Mouse (Mus musculus): ENCODE data around the gene Hook2. TPM values are rescaled to one million over a fixed set of nuclear protein-coding genes. Genes with fewer than 3 reads are reported as not detected.
A peak's percentile ranks its signal among the peaks of the same experiment; 100 is the strongest.

Gene Hook2
- total RNA-seq (2017), result 4.2 to 8.7 TPM (median 4.5 TPM) in 3 replicates

- ATAC-seq (replicated peaks; ENCODE audit: insufficient number of reproducible peaks, low FRiP score, low TSS enrichment, poor library complexity, severe bottlenecking), result peak; percentile 78
Observed at GRCm38 (mm10) chr8:84990349-84990748, at the start of gene Hook2. Gene Hook2, plus strand, starts transcription at chr8:84990603.

DNA sequence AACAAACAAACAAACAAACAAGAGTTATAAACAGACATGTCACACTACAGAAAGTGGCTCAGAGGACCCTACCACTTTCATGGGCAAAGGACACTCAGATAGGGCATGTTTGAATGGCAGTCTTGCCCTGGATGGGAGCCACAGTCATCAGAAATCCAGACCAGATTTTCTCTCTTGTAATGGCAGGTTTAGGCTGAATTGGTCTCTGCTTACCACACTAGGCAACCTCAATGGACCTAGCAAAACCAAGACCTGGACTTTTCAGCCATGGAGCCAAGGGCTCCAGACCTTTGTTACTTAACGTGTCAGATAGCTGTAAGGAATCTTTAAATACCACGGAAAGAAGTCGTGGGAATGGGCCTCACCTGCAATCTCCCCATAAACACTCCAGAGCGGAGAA lies 46.7 kb upstream of the Hook2 start:
- no peak for ATAC-seq (replicated peaks; ENCODE audit: insufficient number of reproducible peaks, low FRiP score, low TSS enrichment, poor library complexity, severe bottlenecking)

DNA sequence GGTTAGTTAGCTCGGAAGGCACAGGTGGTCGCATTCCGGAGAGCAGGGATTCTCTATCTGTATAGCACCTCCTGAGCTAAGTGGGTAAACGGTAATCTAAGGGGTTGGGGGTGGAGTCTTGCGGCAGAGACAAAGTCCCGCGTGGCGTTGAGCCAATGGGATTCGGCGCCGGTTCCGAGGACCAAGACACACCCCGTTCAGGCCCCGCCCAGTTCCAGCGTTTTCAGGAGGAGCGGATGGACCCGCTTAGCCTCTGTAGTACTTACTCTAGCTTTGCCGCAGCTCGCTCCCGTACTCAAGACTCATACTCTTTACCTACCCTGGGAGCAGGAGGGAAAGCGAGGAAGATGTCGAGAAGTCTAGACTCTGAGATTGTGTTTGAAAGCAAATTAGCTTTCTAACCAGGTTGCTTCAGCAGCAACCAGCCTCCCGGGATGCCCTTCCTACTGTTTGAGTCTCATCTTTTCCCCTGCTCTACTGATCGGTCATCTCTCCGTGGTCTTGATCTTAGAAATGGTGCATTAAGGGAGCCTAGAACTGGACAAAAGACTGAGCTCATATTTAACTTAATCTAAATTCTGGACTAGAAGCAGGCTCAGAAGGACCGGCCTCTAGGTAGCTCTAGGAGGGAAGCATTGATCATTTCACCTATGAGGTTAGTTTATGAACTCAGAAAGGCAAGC lies 45.8 kb upstream of the Hook2 start:
- ATAC-seq (replicated peaks; ENCODE audit: insufficient number of reproducible peaks, low FRiP score, low TSS enrichment, poor library complexity, severe bottlenecking), result no peak

DNA sequence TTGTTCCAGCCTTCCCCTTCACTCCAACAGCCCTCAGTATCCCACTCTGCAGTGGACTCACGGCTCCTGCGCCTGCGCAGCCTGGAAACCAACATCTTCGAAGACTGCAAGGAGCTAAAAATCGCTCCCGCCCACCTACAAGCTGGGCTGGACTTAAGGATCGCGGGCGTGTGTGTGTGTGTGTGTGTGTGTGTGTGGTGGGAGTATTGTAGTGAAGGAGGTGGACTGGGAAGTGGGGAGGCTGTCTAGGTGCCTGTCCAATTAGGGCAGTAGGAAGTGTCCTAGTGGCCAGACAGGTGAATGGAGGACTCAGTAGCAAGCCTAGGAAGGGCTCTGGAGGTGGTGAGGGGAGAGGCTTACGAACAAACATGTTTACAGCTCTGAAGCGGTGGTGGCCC lies 45.2 kb upstream of the Hook2 start:
- ATAC-seq (replicated peaks; ENCODE audit: insufficient number of reproducible peaks, low FRiP score, low TSS enrichment, poor library complexity, severe bottlenecking), result no peak

DNA sequence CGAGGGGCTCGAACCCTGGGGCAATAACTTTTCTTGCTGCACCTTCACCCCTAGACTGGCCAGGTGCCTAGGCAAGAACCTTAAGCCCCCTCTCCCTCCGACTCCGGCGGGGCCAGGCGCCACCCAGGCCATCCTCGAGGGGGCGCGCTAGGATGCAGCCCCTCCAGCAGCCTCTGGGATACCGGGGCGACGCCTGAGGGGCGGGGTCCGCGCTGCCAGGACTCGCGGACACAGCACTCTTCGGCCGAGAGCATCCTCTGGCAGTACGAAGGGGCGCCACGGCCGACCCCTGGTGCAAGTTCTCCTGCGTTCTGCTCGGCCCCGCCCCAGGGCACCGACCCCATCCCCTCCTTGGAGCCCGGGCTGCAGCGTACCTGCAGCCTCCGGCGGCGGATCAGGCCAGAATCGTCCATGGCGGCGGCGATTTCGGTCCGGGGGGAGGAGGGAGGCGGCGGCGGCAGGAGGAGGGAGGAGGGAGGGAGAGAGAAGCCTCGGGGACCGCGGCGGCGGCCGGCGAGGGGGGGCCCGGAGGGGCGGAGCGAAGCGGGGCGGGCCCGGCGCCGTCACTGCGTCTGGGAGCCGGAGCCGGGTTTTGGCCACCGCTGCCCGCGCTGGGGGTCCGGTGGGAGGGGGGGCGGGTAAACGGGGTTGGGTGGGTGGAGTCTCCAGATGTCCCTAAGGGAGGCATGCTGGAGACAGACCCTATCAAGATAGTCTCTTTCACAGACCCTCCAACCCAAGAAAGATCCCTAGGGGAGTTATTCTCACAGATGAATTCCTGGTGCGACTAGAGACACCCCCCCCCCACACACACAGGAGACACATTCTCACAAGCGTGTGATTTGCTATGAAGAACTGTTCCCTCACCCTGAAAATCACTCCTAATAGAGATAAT lies 44.5 kb upstream of the Hook2 start:
- no peak for ATAC-seq (replicated peaks; ENCODE audit: insufficient number of reproducible peaks, low FRiP score, low TSS enrichment, poor library complexity, severe bottlenecking)

DNA sequence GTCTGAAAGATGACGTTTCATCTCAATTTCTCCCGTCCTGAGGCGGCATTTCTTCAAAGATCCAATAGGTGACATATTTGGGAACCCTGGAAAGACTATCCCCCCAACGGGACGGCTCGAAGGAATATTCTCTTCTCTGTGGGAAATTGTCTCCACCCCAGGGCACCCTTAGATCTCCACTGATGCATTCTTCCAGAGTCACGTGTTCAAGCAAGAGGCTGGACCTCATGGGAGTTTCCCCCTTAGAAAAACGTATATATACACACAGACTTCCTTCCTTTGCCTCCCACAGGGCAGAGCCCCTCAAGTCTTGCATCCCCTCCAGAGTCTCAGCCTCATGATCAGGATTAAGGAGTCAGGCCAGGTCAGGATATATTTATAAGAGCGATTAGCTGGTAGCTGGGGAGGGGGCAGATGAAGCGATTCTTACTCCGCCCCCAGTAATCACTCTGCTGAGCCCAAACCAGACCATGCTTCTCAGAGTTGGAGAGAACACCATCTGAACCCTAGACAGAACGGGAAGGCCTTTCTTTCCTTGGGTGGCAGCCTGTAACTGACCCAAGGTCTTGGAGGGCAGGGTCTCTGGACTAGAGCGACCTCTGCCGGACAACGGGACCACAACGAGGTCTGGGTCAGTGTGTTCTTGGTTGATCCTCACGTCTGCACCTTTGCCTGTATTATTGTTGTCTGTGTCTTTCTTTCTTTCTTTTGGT lies 43.7 kb upstream of the Hook2 start, which contains the start of gene Rtbdn:
Gene Rtbdn, plus strand, starts transcription at position 464 of the 713 bp plus-strand sequence.
- ATAC-seq (replicated peaks; ENCODE audit: insufficient number of reproducible peaks, low FRiP score, low TSS enrichment, poor library complexity, severe bottlenecking), result no peak

GRCm38 (mm10) chr8:84947241-84947545 lies 43.2 kb upstream of the Hook2 start:
- ATAC-seq (replicated peaks; ENCODE audit: insufficient number of reproducible peaks, low FRiP score, low TSS enrichment, poor library complexity, severe bottlenecking), result 0 out of 2 replicates have a peak, but pooled peaks have one; percentile 36

- no peak for ATAC-seq (replicated peaks; ENCODE audit: insufficient number of reproducible peaks, low FRiP score, low TSS enrichment, poor library complexity, severe bottlenecking)
Observed at GRCm38 (mm10) chr8:84949753-84950152, 40.6 kb upstream of the Hook2 start.

DNA sequence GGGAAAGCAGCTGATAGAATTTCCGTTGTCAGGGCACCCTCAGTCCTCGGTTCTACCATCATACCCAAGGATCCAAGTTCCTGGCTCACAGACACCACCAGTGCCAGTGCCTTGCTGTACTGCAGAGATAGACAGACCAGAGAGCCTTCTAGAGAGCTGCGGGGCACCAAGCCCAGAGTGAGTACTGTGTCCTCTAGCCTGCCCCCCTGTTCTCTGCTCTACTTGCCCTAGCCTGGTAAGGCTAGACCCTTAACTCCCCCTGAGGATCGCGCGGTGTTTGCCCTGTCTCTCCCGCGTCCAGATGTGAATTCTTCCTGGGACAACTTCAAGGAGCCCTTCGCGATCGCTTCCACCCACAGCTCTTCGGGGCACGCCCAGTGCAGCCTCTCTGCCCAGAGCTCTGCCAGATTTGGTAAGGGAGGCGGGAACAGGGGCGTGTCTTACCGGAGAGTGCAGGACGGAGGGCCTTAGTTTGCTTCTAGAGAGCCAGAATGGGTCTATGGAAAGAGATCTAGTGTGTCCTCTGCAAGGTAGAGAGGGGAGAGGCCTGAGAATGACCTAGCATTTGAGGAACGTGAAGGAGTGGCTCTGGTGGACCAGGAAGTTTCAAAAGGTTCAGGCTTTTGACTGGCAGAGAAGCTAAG lies 37.7 kb upstream of the Hook2 start:
- ATAC-seq (replicated peaks; ENCODE audit: insufficient number of reproducible peaks, low FRiP score, low TSS enrichment, poor library complexity, severe bottlenecking), result peak; percentile 80

GRCm38 (mm10) chr8:84956768-84957167 lies 33.6 kb upstream of the Hook2 start:
- ATAC-seq (replicated peaks; ENCODE audit: insufficient number of reproducible peaks, low FRiP score, low TSS enrichment, poor library complexity, severe bottlenecking), result 0 out of 2 replicates have a peak, but pooled peaks have one; percentile 41

DNA sequence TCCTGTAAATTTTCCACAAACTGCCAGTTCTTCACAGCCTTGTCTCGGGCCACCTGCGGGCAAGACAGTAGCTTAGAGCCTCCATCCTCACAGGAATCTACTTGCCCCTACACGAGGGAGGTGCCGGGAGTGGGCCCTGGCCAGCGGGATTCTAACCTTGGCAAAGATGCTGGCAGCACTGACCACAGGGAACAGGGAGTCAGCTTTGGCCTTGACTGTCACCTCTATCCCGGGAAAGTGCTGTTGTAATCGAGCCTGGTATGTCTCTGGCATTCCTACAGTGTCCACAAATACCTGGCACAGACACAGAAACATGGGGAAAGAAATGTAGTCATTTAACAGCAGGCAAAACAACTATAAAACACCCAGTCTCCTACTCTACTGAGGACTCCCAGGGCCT lies 30.6 kb upstream of the Hook2 start:
- no peak for ATAC-seq (replicated peaks; ENCODE audit: insufficient number of reproducible peaks, low FRiP score, low TSS enrichment, poor library complexity, severe bottlenecking)

DNA sequence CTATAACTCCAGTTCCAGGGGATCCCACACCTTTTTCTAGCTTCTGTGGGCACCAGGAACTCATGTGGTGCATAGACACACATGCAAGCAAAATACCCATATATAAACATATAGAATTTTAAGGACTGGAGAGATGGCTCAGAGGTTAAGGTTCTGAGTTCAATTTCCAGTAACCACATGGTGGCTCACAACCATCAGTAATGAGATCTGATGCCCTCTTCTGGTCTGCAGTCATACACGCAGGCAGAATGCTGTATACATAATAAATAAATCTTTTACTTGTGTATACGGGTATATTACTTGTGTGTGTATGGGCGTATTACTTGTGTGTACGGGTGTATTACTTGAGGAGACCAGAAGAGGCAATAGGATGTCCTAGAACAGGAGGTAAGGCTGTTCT lies 26.5 kb upstream of the Hook2 start:
- no peak for ATAC-seq (replicated peaks; ENCODE audit: insufficient number of reproducible peaks, low FRiP score, low TSS enrichment, poor library complexity, severe bottlenecking)

GRCm38 (mm10) chr8:84965731-84966291 lies 24.6 kb upstream of the Hook2 start:
- peak; percentile 94 for ATAC-seq (replicated peaks; ENCODE audit: insufficient number of reproducible peaks, low FRiP score, low TSS enrichment, poor library complexity, severe bottlenecking)

DNA sequence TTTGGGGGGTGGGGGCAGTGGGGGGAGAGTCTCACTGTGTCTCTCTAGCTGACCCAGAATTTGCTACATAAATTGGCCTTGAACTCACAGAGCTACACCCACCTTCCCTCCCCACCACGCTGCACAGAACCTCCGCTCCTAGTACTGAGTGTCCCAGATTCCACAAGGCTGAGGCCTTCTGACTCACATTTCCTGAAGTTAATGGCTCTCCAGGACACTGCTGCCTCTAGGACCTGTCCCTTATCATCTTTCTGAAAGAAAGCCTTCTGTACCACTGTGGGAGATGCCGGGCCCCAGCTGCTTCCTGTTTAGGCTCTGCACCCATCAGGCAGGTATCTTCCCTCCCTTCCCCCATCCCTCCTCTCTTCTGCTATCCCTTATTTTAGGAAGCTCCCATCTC lies 23.8 kb upstream of the Hook2 start:
- ATAC-seq (replicated peaks; ENCODE audit: insufficient number of reproducible peaks, low FRiP score, low TSS enrichment, poor library complexity, severe bottlenecking), result no peak

GRCm38 (mm10) chr8:84967532-84968304 lies 22.7 kb upstream of the Hook2 start:
- no peak for ATAC-seq (replicated peaks; ENCODE audit: insufficient number of reproducible peaks, low FRiP score, low TSS enrichment, poor library complexity, severe bottlenecking)

DNA sequence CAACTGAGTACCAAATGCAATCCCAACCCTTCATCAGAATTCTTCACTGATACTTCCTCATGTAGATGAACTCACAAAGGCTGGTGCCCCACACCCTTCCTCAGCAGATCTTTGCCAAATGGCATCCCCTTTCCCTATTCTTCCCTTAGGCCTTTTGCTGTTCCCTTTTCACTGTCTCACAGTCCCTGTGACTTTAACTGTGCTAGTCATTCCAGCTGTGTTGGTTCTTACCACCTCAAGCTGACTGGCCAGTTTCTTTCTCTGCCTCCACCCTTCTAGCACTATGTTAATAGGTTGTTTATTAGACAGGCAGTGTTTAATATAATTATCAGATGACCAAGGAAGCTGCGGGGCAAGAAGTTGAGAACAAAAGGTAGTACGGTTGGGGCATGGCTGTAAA lies 21.8 kb upstream of the Hook2 start:
- ATAC-seq (replicated peaks; ENCODE audit: insufficient number of reproducible peaks, low FRiP score, low TSS enrichment, poor library complexity, severe bottlenecking), result 0 out of 2 replicates have a peak, but pooled peaks have one; percentile 10

- ATAC-seq (replicated peaks; ENCODE audit: insufficient number of reproducible peaks, low FRiP score, low TSS enrichment, poor library complexity, severe bottlenecking), result no peak
Observed at GRCm38 (mm10) chr8:84969241-84970134, 20.9 kb upstream of the Hook2 start, which contains the start of the genes Gm49661, Prdx2 and Rnaseh2a. Gene Gm49661, minus strand, starts transcription at chr8:84969433. Gene Prdx2, plus strand, starts transcription at chr8:84969587. Gene Rnaseh2a, minus strand, starts transcription at chr8:84969767.

Measured in monocyte, adult 5-6 weeks (primary cell).